Mouse (Mus musculus) erythroblast, embryonic 14.5 days (primary cell): ENCODE results near the gene Polr2h.

Experiments used
- GATA1 ChIP-seq: IDR thresholded peaks from 2 replicates; pipeline ENCODE4 v1.6.1; 2012; ENCODE audit warnings: low read length, inconsistent platforms, mixed read lengths
- TAL1 ChIP-seq: IDR thresholded peaks from 3 replicates; pipeline ENCODE4 v1.6.1; 2012; ENCODE audit warnings: low read length, inconsistent platforms, mixed read lengths

GRCm38 (mm10) chr16:20706407-20707055 lies 10.9 kb upstream of the Polr2h start:
- TF ChIP-seq TAL1, result no peak
- TF ChIP-seq GATA1, result peak; percentile 59; the same call in 1 of the 2 replicates
